Mouse (Mus musculus): ENCODE data around the gene Slc47a1.

DNA sequence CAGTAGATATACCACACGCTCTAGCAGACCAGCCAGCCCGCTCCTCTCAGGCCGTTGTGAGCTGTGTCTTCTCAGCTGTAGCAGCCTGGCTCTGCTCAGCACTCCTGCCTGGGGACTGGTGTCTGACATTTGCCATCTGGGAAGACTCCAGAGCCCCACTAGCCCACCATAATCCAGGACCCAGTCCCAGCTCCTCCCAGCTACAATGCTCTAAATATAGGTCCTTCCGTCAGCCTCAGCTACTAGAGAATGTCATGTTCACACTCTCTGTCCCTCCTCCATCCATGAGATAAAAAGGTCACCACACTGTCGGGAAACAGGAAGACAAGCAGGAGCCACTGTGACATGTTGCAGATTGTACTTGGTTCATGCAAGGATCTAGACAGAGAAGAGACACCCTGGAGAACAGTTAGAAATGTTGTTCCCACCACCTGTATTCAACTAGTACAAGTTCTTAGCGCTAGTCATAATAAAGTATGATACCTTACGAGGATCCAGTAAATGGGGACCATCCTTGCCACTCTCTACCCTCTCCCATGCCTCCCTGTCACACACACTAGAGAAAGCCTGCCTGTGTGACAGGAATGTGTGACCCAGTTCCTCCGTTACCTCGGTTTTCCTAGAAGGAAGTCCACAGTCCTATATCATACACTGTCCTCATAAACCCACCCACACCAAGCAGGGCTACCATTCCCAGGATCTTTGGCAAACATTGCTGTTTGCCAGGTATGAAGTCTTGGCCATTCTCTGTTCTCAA, 11.4 kb downstream of the Slc47a1 start:
- TF ChIP-seq CTCF (conservative IDR thresholded peaks at IDR 0.05; ENCODE audit: low read length), result no peak
- no peak for TF ChIP-seq POU5F1 (IDR thresholded peaks at IDR 0.05; ENCODE audit: borderline replicate concordance, low read length)
